In genomic region chr10:127121066-127121477, GRCm38 (mm10) we compare ENCODE assay signal across 8 mouse cellular contexts. TPM values are rescaled to one million over a fixed set of nuclear protein-coding genes. Genes with fewer than 3 reads are reported as not detected.
DNase-seq lines count a peak whose midpoint lies in the region; ATAC-seq and TF ChIP-seq lines count a peak whose summit lies in the region.

Os9 (minus strand) TSS chr10:127121131.

- POLR2A ChIA-PET in Patski (lab: Charles Lee) = no interaction called here

- peak; percentile 89 for DNase-seq in Patski (ENCODE audit: low read depth, low spot score)
- DNase-seq in cerebellum, postnatal 14 days = peak; percentile 97 to 98
- peak; percentile 95 to 97 for DNase-seq in frontal cortex, postnatal 14 days (ENCODE audit: low spot score in 2 of 2)
- DNase-seq in layer of hippocampus, postnatal 25 days (ENCODE audit: extremely low spot score in 1 of 2, low spot score in 1 of 2) = peak; percentile 75 to 82
- DNase-seq in lung, postnatal 25 days (ENCODE audit: low spot score) = peak; percentile 99
- peak; percentile 99 for DNase-seq in retina, embryonic 14.5 days (ENCODE audit: low spot score)
- DNase-seq in thymus, postnatal 4 days = peak; percentile 93

- H3K9ac ChIP-seq in hindbrain, embryonic 13.5 days = peak within 1 kb of the TSS; percentile 90

- H3K4me2 ChIP-seq in hindbrain, embryonic 13.5 days = peak within 1 kb of the TSS; percentile 93

- no peaks in the 10 kb centered on the region for H3K9me3 ChIP-seq in hindbrain, embryonic 13.5 days

- under 1% methylated on average over 19 of the region's 19 CpGs for WGBS in hindbrain, embryonic 13.5 days

- H3K4me3 ChIP-seq in hindbrain, embryonic 13.5 days = peak within 1 kb of the TSS; percentile 88

- H3K27ac ChIP-seq in hindbrain, embryonic 13.5 days = peak within 1 kb of the TSS; percentile 93

- peaks cover 36% of the 10 kb centered on the region for H3K36me3 ChIP-seq in hindbrain, embryonic 13.5 days

- TF ChIP-seq CTCF in Patski (IDR thresholded peaks at IDR 0.05) = no peak

- CTCF ChIA-PET in Patski (lab: Charles Lee) = interaction anchor here (0.9 kb wide), 1 partner anchor 49 kb away, joined by 4 read pairs; no protein-coding TSS in a partner anchor

- in situ Hi-C loops in Patski (cut with MboI; ENCODE audit: low pct_unique_long_range_greater_than_20kb) = no loop called here

- peaks cover 33% of the 10 kb centered on the region for H3K4me1 ChIP-seq in hindbrain, embryonic 13.5 days (replicated peaks)

- peak; percentile 89 for ATAC-seq in Patski
- peak; percentile 94 for ATAC-seq in hindbrain, embryonic 13.5 days (ENCODE audit: low FRiP score)

- H3K27me3 ChIP-seq in Patski = no peaks in the 10 kb centered on the region
- no peaks in the 10 kb centered on the region for H3K27me3 ChIP-seq in hindbrain, embryonic 13.5 days

RNA-seq across cellular contexts. Expression of gene Os9, which starts in this region (rescaled TPM):
- 173 TPM for polyA plus RNA-seq in Patski (2021)
- polyA plus RNA-seq in hindbrain, embryonic 13.5 days (2015; fragmentation: Nextera tagmentation; extraction: Ambion mirVana) = 144 and 146 TPM in 2 replicates
- total RNA-seq in layer of hippocampus, postnatal 25 days (2021) = 100 to 1,000 TPM; 105 to 107 TPM

Comparison
In these comparisons a context has a peak if more than half of its experiments do, and no peak if none do; other contexts are left out.
1. Peak in every context shown above with its lines: DNase-seq, ATAC-seq, H3K4me3 ChIP-seq and H3K27ac ChIP-seq.